Mouse (Mus musculus) large intestine, adult 2 months (tissue): ENCODE results near the gene Ick. TPM values are rescaled to one million over a fixed set of nuclear protein-coding genes. Genes with fewer than 3 reads are reported as not detected.
"Not testable (repeated sequence)": the region's sequence is repeated elsewhere in the genome, so short reads cannot be mapped to it uniquely, and the experiment has no call there.

ENCODE experiments used
- DNase-seq: peaks from one replicate; pipeline ENCODE4 v3.0.0-alpha.2; 2012; ENCODE audit warnings: low read depth, low spot score
- WGBS: fragments of 180-500 bp; shearing (Covaris S2); methylation state at CpG from one replicate; pipeline ENCODE4 v1.1.7; 2018; 5-methylcytosine and 5-hydroxymethylcytosine counted together
- polyA plus RNA-seq: library from polyadenylated mRNA; depleted of rRNA; stranded (reverse); fragments of >200 nt; gene quantifications from 2 replicates; pipeline ENCODE4 v1.2.3, GENCODE M21; 2012

The Ick gene
- polyA plus RNA-seq, 1 experiment: 18.0 TPM

DNA sequence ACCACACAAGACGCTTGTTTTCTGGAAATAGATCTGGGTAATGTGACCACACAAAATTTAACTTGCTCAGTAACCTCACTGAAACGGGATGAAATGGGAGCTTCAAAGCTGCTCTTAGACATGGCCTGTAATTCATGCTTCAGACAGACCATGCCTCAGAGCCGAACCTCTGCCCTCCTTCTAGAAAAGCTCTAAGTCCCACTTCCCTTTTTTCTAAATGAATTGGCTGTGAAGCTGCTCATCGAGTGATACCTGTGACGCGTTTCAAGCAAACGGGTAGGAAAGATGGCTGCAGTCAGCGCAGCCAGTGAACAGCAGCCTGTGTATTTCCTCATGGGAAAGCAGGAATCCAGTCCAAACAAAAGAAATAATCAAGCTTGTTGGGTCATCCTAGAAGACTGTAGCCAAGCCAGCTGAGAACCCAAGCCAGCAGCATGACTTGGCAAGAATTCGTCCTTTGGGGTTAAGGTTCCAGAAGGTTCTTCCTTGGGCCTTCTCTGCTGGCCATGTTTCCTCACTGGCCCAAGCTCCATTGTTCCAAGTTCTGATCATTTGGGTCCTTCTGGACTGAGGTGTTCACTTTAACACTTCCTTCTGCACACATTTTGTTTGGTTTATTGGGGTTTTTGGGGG is 29.2 kb downstream of the Ick start:
- DNase-seq: no peak
- 87% methylated on average over 9 of the region's 9 CpGs for WGBS

DNA sequence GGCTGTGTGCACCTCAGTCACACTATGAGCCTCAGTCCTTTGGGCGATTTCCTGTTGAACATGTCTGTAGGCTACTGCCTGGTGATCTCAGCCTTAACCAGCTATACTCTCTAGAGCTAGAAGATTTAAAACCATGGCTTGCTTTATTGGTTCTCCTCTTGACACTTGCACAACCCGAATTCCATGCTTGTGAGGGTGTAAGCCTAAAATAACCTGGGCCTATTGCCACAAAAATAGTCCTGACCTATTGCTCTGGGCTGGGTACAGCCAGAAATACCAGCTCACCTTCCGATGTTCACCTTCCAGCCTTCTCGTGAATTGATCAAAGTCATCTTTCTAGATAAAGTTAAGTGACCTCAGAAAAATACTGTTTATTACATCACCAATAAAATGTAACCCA is 30.5 kb downstream of the Ick start:
- WGBS: 52% methylated on average over 4 of the region's 4 CpGs
- DNase-seq: no peak

DNA sequence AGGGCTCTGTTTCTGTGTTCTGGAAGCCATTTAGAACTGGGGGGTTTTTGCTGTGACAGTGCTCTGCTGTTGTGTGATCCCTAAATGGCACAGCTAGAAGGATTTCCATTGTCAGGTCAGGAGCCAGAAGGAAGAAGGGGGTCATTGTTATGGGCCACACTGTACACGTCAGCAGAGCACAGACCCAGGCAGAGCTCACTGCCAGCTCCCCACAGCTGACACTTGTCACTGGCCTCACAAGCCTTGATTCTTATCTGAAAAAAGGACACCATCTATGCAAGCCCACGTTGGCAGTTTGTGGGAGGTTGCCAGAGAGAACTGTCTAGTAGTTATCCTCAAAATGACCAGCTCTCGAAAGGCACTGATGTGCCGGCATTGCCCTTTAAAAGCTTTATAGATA is 37.1 kb downstream of the Ick start:
- WGBS: 77% methylated on average over 4 of the region's 4 CpGs
- DNase-seq: no peak

DNA sequence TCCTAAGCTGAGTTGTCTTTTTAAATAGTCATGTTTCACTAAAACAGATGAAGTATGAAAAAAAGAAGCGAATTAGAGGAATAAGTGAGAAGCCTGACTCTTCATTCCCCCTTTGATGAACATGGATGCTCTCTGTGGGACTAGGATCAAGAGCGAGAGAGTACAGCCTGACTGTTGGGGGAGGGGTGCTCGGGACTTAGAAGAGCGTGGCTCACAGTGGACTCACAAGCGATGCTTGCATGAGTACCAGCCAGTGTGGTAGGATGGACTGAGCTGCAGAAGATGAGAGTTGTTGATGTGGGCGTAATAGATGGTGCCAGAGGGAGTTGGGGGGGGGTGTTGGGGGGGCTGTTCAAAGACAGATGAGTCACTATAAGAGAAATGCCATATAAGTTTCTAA is 37.6 kb downstream of the Ick start:
- DNase-seq: no peak
- WGBS: 85% methylated on average over 6 of the region's 6 CpGs

DNA sequence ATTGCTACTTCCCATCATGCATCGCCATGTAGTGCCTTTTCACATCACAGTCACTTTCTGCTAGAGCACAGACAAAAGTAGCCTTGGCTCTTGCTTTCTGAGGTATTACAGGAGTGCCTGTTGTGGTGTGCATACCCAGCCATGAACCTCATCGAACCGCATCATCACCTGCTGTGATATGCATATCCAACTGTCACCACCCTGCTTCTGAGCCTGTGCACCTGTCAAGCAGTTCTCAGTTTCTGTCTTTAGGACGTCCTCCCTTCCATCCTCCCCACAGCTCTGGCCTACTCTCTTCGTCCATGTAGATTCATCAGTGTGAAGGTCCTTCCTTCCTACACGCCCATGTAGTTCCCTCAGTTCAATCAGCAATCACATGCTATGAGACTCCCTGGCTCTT is 39.2 kb downstream of the Ick start:
- 92% methylated on average over 6 of the region's 6 CpGs for WGBS
- DNase-seq: no peak

DNA sequence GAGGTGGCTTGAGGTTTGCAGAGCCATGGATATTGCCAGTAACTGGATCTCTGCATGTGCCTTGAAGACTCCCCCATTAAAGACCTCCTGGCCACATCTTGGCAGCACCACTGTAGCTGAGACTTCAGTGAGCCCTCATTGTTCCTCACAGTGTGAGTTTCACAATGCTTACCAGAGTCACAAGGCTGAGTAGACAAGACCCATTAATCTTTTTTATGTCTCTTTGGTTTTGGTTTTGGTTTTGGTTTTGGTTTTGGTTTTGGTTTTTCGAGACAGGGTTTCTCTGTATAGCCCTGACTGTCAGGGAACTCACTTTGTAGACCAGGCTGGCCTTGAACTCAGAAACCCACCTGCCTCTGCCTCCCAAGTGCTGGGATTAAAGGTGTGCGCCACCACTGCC is 40.8 kb downstream of the Ick start:
- WGBS: 71% methylated on average over 2 of the region's 2 CpGs
- DNase-seq: not testable (repeated sequence)

DNA sequence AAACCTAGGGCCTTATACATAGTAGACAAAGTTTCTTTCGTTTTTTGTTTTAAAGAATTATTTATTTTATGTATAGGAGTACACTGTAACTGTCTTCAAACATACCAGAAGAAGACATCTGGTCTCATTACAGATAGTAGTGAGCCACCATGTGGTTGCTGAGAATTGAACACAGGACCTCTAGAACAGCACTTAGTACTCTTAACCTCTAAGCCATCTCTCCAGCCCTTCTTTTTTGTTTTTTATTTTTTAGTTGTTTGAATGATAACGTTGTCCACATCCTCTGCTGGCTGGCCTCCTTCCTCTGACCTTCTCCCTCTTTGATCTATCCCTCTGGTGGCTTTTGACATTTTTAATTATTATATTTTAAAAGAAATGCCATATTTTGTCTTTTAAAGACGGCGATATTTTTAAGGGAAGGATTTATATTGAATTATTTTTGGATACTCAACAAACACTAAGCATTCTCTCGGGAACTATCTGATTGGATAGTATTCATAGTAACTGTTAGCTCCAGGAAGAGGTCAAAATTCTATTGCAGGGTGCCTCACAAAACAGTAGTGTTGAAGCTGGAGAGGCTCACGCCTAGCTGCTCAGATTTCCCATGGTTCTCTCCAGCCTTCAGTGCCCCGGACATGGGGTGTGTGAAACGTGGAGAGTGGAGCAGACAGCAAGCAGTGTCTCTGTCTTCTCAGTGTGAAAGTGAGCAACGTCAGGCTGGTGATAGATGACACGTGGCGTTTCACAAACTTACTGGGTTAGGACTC is 45.4 kb downstream of the Ick start:
- WGBS: 76% methylated on average over 11 of the region's 11 CpGs
- DNase-seq: no peak

DNA sequence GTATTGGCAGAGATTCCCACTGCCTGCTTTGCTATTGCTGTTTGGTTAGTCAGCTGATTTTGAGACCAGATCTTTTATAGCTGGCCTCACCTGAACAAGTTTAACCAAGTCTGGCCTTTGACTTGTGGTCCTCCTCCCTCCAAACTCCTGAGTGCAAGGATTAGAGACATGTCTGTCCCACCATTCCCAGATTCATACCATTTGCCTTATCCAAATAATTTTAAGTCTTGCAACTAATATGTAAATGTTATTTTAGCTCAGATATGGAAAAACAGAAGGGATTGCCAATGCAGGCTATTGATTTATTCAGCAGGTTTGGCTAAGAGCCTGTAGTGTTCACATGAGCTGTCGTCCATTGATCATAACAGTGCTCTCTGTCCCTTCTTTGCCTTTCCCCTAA is 48.2 kb downstream of the Ick start:
- 95% methylated on average over 1 of the region's 1 CpGs for WGBS
- no peak for DNase-seq

DNA sequence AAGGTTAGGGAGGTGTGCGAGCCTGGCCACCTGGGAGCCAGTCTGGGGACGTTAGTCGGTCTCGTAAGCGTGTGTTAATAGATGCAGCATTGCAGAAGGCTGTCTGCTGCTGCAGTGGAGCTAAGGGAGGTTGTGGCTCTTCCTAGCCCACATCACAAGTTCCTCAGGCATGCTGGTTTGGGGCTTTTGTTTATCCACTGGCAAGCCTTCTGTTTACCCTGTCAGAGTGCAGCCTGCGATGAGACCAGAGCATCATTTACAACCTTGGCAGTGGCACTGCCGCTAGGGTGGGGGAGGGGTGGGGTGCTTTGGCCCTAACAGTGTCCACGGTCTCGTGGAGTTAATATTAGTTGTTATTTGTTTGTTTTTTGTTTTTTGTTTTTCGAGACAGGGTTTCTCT is 54.3 kb downstream of the Ick start:
- DNase-seq: no peak
- WGBS: 53% methylated on average over 10 of the region's 10 CpGs

DNA sequence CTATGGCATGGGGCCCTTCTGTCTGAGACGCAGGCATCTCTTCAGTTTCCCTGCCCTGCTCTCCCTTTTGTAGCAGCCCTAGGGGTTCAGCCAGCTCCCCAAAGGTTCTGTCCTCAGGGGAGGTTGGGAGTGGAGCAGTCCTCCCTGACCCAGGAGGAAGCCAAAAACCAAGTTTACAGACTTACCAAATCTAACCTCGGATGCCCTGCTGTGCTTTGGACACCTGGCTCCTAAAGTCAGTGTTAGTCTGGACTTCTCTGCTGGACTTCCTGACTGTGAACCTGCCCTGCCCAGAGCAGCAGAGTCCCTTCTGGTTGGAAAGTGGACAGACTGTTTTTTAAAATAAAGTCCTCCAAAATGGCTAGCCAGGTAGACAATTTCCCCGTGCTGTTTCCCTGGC is 55.7 kb downstream of the Ick start:
- 93% methylated on average over 3 of the region's 3 CpGs for WGBS
- DNase-seq: no peak

DNA sequence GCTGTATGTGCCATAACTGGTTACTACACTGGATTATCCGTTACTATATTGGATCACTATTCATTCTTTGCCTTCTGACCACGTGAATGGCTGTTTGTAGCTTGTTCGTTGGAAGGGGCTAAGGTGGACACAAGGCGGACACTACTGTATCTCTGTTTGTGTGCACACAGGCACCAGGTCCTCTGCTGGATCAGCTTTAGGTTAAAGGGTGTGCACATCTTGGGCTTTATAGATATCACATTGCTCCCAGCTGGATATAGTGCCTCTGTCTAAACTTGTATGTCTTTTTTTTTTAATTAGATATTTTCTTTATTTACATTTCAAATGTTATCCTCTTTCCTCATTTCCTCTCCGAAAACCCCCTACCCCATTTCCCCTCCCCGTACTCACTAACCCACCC is 56.5 kb downstream of the Ick start:
- WGBS: 93% methylated on average over 6 of the region's 6 CpGs
- no peak for DNase-seq

DNA sequence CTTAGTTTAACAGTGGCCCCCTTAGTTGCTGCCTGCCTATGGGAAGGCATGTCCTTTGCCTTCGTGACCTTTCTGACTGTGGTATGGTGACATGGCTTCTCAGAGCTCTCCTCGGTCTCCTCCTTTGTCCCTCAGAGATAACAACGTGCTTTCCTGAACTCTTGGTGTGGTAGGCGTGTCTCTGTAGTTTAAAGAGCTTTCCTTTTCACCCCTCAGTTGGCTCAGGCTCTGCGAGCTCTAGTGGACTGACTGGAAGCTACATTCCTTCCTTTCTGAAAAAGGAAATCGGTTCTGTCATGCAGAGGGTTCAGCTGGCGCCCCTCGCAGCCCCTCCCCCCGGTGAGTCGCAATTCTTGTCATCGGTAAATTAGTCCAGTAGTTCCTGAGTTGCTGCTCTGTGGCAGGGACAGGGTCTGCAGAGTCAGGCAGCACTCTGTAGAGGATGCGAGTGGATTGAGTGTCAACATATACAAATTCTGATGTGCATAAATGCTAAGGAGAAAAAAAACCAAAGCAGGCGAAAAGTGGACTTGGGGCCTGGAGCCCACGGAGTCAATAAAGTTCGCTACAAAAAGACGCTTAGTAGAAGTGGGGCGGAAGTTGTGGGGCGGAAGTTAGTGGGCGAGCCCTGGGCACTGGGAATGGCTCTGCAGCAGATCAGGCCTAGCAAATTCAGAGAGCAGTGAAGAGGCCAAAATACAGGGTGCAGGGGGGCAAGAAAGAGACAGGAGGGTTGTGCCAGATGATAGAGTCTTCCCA is 57.9 kb downstream of the Ick start:
- no peak for DNase-seq
- 74% methylated on average over 19 of the region's 19 CpGs for WGBS

DNA sequence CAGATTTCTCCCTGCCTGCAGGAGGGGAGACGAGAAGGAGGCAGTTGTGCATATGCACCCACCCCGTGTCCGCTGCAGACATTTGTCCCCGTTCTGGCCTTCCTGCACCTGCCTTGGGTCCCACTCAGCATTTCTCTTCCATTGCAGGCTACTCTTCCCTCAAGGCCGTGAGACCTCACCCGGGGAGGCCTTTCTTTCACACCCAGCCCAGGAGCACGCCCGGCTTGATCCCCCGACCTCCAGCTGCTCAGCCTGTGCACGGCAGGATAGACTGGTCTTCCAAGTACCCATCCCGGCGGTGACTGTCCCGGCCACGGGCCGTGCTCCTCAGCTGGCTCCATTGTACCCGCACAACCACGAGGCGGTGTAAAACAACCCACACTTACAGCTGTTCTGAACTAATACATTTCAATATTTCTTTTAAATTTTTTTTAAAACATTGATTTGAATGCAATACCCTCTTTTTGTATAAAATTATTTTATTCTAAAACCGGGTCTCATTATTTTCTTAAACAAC is 58.5 kb downstream of the Ick start:
- no peak for DNase-seq
- WGBS: 90% methylated on average over 19 of the region's 19 CpGs

DNA sequence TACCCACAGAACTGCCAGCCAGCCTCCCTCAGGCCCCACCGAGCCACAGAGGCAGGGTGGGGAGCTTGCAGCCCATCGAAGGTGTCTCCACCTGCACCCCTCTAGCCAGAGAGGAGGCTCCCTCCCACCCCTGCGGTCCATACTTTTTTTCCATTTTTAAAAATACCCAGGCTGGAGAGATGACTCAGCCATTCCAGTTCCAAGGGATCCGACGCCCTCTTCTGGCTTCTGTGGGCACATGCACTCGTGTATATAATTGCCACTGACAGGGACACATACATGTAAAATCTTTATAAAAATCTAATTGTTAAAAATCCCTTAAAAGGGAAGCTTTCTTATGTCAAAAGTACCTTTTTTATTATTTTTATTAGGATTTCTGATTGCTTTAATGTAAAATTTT is 59.9 kb downstream of the Ick start:
- DNase-seq: no peak
- WGBS: 89% methylated on average over 6 of the region's 6 CpGs

DNA sequence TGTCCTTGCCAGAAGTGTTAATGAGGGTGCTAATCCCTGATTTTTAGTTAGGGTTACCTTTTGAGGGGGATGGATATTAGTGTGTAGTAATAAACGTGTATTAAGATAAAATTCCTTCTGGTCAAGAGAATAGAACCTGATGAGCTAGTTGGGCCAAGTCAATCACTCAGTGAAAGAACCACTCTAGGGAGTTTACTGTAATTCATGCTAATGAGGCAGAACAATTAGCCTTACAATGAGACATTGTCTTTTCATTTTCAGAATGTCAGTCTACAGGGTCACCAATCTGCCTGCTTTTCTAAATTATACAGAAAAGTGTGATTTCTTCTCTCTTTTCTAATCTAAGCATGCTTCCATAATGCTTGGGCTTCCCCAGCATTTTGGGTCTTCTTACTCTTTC is 65.0 kb downstream of the Ick start:
- DNase-seq: no peak
- 91% methylated on average over 1 of the region's 1 CpGs for WGBS

DNA sequence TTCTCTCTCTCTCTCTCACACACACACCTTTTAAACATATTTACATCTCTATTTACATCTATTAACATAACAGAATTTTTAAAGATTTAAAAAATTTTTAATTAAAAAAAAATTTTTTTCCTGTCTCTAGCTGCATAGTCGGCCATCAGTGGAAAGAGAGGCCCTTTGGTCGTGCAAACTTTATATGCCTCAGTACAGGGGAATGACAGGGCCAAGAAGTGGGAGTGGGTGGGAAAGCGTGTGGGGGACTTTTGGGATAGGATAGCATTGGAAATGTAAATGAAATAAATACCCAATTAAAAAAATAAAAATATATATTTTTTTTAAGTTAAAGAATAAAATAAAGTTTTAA is 65.9 kb downstream of the Ick start:
- 28% methylated on average over 3 of the region's 3 CpGs for WGBS
- not testable (repeated sequence) for DNase-seq

DNA sequence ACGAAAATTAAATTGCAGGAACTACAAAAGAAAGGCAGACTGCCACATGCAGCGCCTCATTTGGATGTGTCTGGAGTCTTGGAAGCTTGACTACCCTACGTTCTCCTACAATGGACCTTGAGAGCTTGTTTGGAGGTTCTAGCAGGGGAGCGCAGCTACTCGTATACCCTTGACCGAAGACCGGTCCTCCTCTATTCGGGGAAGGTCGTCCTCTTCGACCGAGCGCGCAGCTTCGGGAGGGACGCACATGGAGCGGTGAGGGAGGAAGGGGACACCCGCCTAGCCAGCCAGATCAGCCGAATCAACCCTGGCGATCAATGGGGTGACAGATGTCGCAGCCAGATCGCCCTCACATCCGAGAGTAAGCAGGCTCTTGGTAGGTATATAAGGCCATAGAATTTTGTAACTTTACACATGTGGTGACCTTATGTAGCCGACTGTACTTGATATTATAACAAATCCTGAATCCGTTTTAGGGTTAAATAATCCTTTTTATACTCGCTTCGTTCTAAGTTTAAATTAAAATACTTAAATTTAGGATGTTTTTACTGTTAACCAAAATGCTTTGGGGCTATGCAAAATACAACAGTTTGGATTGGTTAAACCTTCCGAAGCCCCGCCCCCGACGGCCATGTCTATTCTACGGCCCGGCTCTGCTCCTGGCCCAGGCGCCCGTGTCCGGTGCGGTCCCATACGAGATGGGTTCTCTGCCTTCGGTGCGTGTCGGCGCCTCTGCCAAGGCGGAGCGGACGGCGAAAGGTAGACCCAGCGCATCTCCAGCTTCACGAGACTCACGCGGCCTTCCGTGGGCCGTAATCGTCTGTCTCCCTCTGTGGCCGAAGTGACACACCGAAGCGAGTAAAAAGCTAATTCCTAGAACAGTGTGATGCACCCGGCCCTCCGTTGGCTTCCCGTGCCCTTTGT is 66.5 kb downstream of the Ick start:
- under 1% methylated on average over 56 of the region's 58 CpGs for WGBS

DNA sequence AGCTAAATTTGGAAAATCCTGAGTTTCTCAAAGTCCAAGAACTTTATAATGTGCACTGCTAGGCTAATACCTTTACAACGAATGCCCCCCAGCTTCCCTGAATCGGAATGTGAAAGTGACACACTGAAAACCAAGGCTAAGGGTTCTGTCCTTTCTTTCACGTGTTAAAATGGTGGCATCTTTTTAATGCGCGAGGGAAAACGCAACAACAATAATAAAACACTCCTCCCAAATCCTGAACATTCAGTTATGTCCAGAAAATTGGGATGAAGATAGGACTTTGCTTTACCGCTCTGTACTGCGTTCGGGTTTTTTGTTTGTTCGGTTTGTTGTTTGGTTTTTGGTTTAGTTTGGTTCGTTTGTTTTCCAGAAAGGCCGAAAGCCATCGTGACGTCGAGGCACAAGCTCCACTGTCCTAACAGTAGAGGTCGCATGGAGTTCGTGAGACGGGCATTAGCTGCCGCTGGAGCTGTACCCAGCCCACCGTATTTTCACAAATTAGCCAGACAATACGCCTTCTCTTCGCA is 67.3 kb downstream of the Ick start:
- peak; percentile 64 for DNase-seq
- under 1% methylated on average over 22 of the region's 22 CpGs for WGBS

More for the DNA sequence above, 66.5 kb downstream of the Ick start:
- DNase-seq: peak; percentile 67

DNA sequence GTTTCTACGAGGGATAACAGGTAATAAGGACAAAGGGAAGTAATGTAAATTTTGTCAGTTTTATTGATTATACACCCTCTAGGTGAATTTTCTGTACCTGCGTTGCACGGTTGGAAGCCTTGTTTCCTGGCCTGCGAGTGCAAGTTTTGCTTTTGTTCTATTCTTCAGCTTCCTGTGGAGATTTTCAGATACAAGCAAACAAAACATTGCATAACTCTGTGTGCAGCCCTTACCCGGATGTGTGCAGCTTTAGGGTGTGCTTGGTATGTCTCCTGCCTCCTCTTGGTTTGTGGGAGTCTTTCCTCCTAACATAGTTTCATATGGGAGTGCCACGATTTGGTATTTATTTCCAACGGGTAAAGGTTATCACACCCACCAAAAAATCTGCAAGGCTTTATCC is 67.8 kb downstream of the Ick start:
- DNase-seq: peak; percentile 47
- 1% methylated on average over 7 of the region's 7 CpGs for WGBS
